Mouse (Mus musculus) Patski (cell line): ENCODE results near the gene Lnx1. TPM values are rescaled to one million over a fixed set of nuclear protein-coding genes. Genes with fewer than 3 reads are reported as not detected.
A peak's percentile ranks its signal among the peaks of the same experiment; 100 is the strongest.

Source experiments
- ATAC-seq: fragments of 100-300 bp; one replicate; pipeline ENCODE4 v1.8.0; 2021
- CTCF ChIA-PET: fragments of 350-600 bp; sonication (Branson Sonifier 250); formaldehyde crosslinking; loops from one replicate; lab custom pipeline; 2022; ENCODE audit warnings: inconsistent platforms; lab: Charles Lee
- POLR2A ChIA-PET: fragments of 350-600 bp; sonication (Branson Sonifier 250); formaldehyde crosslinking; loops from one replicate; lab custom pipeline; 2022; ENCODE audit warnings: antibody characterized with exemption, inconsistent platforms; lab: Charles Lee
- DNase-seq: peaks from one replicate; pipeline ENCODE4 v3.0.0-alpha.2; 2011; ENCODE audit warnings: low read depth, low spot score
- H3K27me3 ChIP-seq: fragments of 371-371 bp; one replicate; pipeline ENCODE4 v1.5.1; 2021
- CTCF ChIP-seq: fragments of 100-300 bp; IDR thresholded peaks from one replicate; pipeline ENCODE4 v1.5.1; 2021
- in situ Hi-C: fragments of 300-500 bp; cut with MboI; formaldehyde crosslinking; loops from 3 replicates; pipeline ENCODE4 v1.11.1; 2018; ENCODE audit warnings: low pct_unique_long_range_greater_than_20kb, mixed read lengths
- polyA plus RNA-seq: library from polyadenylated mRNA; unstranded; gene quantifications from one replicate; pipeline ENCODE4 v1.2.3, GENCODE M21; 2021

The Lnx1 gene
- polyA plus RNA-seq, 1 experiment from 2014 or later, result 0.09 TPM

GRCm38 (mm10) chr5:74600010-74600409, 102.7 kb downstream of the Lnx1 start:
- in situ Hi-C loops, result loop anchor here (25.0 kb wide), 1 partner anchor 288 kb away; no protein-coding TSS in a partner anchor
- peak; percentile 77 for ATAC-seq
- POLR2A ChIA-PET, result interaction anchor here (0.8 kb wide), 1 partner anchor 11 kb away, joined by 3 read pairs; no protein-coding TSS in a partner anchor
- no peak for TF ChIP-seq CTCF
- H3K27me3 ChIP-seq, result no peaks in the 10 kb centered on the region
- CTCF ChIA-PET, result interaction anchor here (0.8 to 3.5 kb wide), 7 partner anchors 10 to 364 kb away, joined by 3 to 14 read pairs (median 3); no protein-coding TSS in a partner anchor
- peak; percentile 61 for DNase-seq

GRCm38 (mm10) chr5:74593147-74593546, 109.6 kb downstream of the Lnx1 start:
- no peak for TF ChIP-seq CTCF
- in situ Hi-C loops, result loop anchor here (10.0 kb wide), 1 partner anchor 552 kb away; no protein-coding TSS in a partner anchor
- no peak for ATAC-seq
- no peaks in the 10 kb centered on the region for H3K27me3 ChIP-seq
- no peak for DNase-seq
- ChIA-PET CTCF (interaction anchor here (0.7 kb wide), 1 partner anchor 8 kb away, joined by 3 read pairs; no protein-coding TSS in a partner anchor), POLR2A (no interaction called here)

- in situ Hi-C loops, result loop anchor here (10.0 kb wide), 1 partner anchor 553 kb away; no protein-coding TSS in a partner anchor
- ChIA-PET CTCF (no interaction called here), POLR2A (no interaction called here)
- TF ChIP-seq CTCF, result peak; percentile 55
- no peak for ATAC-seq
- DNase-seq, result no peak
- no peaks in the 10 kb centered on the region for H3K27me3 ChIP-seq
Measured at GRCm38 (mm10) chr5:74591413-74591812, 111.3 kb downstream of the Lnx1 start.

GRCm38 (mm10) chr5:74589133-74589532, 113.6 kb downstream of the Lnx1 start:
- TF ChIP-seq CTCF, result no peak
- ChIA-PET CTCF (no interaction called here), POLR2A (interaction anchor here (1.4 kb wide), 1 partner anchor 11 kb away, joined by 3 read pairs; no protein-coding TSS in a partner anchor)
- H3K27me3 ChIP-seq, result no peaks in the 10 kb centered on the region
- ATAC-seq, result no peak
- no peak for DNase-seq
- in situ Hi-C loops, result no loop called here

GRCm38 (mm10) chr5:74571767-74572166, 130.9 kb downstream of the Lnx1 start:
- in situ Hi-C loops, result no loop called here
- ChIA-PET POLR2A (interaction anchor here (0.7 kb wide), 1 partner anchor 7 kb away, joined by 4 read pairs; no protein-coding TSS in a partner anchor), CTCF (no interaction called here)
- no peak for TF ChIP-seq CTCF
- ATAC-seq (no peak), DNase-seq (no peak)
- H3K27me3 ChIP-seq, result no peaks in the 10 kb centered on the region

GRCm38 (mm10) chr5:74561151-74561550, 141.6 kb downstream of the Lnx1 start:
- no peak for TF ChIP-seq CTCF
- DNase-seq (no peak), ATAC-seq (no peak)
- ChIA-PET POLR2A (no interaction called here), CTCF (no interaction called here)
- in situ Hi-C loops, result no loop called here
- no peaks in the 10 kb centered on the region for H3K27me3 ChIP-seq

GRCm38 (mm10) chr5:74549566-74549965, 153.1 kb downstream of the Lnx1 start:
- no peak for ATAC-seq
- DNase-seq, result no peak
- in situ Hi-C loops, result no loop called here
- ChIA-PET CTCF (interaction anchor here (1.2 to 1.6 kb wide), 2 partner anchors 10 to 29 kb away, joined by 3 to 4 read pairs; no protein-coding TSS in a partner anchor), POLR2A (no interaction called here)
- TF ChIP-seq CTCF, result no peak
- no peaks in the 10 kb centered on the region for H3K27me3 ChIP-seq

GRCm38 (mm10) chr5:74545606-74546005, 157.1 kb downstream of the Lnx1 start:
- CTCF ChIA-PET, result interaction anchor here (0.8 kb wide), 1 partner anchor 9 kb away, joined by 3 read pairs; no protein-coding TSS in a partner anchor
- TF ChIP-seq CTCF, result no peak
- no peaks in the 10 kb centered on the region for H3K27me3 ChIP-seq
- no peak for DNase-seq
- in situ Hi-C loops, result no loop called here
- POLR2A ChIA-PET, result no interaction called here
- no peak for ATAC-seq

Other genes with a start within 250 kb of the Lnx1 start
- gene Scfd2, start 171.2 kb downstream of the Lnx1 start, polyA plus RNA-seq, result 8.6 TPM
- 96.7 TPM for gene Fip1l1, start 167.5 kb downstream of the Lnx1 start, polyA plus RNA-seq